Mouse (Mus musculus) c-Kit-positive CD71-negative TER-119-negative erythroid progenitor cells, embryonic 14.5 days (primary cell): Measurements from ENCODE around the gene 1700066M21Rik.
A peak's percentile ranks its signal among the peaks of the same experiment; 100 is the strongest.

Experiments used
- DNase-seq: peaks from one replicate; pipeline ENCODE4 v3.0.0-alpha.2; 2013; ENCODE audit warnings: low read depth

The 1700066M21Rik gene

DNA sequence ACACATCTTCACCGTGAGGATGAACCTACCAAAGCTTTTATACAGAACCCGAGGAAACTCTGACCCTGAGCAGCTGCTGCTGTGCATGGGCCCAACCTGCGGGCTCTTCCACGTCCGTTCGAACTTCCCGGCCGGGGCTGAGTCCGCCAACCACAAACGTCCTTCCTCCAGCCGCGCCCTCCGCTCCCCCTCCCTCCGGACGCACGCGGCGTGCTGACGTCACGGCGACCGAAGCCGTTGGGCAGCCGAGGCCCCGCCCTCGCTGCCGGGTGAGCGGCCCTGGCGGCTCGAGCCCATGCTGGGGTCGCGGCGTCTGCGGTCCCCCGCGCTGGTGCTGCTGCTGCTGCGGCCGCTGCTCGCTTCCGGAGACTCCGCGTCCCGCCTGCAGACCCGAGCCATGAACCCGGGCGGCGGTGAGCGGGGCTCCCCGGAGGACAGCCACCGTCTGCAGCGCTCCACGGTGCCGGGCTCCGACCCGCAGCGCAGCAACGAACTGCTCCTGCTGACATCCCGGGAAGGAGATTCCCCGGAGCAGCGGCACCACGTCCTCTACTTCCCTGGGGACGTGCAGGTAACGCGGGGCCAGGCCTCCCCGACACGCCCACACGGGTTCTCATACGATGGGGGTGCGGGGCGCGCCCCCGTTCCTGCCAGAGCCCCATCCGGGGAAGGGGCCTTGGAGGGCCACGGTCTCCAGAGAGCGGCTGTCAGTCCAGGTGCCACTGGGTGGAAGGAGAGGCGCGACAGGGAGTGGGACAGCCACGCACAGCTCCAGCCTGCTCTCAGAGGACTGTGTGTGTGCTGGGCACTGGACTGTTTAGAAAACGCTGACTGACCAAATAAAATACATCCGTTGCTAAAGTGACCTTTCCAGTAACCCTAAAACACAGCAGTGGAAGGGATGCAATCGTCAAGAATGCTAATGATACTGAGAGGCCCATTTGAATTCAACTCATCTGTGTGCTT, at the start of gene 1700066M21Rik:
Gene 1700066M21Rik (plus strand): TSS at position 245 of the 966 bp plus-strand sequence.
- peak; percentile 78 for DNase-seq

DNA sequence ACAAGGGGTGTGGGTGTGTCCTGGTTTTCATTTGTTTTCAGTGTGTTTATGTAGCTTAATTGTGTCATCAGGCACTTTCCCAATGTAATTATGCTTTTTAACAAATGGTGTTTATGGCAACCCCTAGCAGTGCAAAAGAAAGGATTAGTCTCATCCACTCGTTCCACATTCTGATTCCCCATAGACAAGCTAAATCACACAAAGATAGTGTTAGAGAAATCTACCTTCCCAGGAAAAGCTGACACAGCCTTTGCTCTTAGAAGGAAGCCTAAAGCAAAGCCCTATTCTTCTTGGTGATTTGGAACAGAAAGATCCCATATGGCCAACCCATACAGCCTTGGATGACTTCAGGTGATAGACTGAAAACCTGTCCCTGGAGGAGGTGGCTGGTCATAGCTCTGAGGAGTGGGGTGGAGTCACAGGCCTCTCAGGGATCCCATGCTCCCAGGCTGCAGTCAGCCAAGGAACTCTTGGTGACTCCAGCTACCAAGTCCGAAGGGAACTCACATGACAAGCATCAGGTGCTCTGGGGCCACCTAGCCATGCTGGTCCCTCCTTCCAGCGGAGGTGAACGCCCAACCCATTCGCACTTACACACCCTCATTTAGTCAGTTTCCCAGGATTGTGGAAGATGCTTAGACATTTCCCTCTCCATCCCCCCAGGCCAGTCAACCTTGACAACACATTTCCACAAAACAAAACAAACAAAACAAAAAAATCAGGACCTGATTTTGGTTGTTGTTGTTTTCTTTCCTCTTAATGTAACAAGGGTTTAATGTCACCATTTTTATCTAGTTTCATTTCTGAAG, 47.9 kb upstream of the 1700066M21Rik start:
- DNase-seq, result no peak

DNA sequence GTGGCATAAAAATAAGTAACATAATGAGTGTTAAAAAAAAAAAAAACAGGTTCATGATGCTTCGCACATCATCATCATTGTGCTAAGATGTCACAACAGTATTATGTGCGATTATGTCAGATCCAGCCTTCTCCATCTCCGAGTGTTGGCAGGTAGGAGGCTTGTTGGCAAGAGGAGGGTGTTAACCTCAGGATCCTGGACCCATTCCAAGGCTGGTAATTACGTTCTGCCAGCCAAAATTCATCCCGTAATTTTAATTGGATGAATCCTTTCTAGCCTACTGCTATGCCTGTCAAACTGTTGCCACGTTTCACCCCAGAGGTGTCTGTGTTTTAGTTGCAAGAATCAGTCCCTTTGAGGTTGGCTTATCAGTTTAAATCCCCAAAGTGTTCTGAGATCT, 47.2 kb upstream of the 1700066M21Rik start:
- no peak for DNase-seq

DNA sequence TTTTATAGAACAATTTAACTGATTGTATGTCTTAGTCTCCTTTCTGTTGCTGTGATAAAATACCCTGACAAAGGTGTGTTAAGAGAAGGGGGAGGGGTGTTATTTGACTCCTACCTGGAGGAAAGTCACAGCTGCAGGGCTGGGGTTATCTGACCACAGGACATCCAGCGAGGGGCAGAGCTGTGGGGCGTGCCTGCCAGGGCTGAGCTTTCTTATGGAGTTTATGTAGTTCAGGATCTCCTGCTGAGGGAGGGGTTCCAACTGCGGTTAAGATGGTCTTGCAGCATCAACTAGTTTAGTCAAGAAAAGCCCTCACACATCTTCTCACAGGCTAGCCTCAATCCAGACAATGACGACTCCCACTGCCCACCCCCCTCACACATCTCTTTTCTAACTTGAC, 45.4 kb upstream of the 1700066M21Rik start:
- no peak for DNase-seq

DNA sequence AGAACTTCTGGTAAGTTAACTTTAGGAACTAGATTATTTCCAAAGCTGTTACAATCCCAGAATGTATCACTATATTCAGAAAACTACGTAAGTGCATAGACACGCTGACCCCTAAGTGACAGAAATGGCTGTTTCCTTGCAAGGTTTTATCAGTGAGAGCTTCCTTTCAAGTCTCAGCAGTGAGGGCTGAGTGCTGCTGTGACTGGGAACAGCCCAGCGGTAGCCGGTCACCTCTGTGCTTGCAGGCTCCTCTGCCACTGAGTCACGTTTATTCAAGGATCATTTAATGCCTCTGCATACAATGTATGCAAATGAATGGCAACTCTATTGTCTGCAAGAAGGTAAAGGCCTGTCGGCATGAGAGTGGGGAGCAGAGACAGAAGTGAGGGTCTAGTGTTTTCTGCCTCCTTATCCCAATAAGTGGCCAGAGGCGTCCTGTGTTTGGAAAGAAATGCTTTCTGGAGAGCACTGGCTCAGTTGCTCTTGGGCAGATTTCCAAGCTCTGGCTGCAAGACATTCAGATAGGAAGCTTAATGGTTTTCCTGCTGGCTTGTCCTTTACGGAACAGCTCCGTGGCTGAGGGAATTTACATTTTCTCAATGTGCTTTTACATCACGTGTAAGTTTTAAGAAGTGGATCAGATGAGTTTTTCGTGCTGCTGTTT, 43.7 kb upstream of the 1700066M21Rik start:
- DNase-seq, result no peak

- DNase-seq, result no peak
Measured at GRCm38 (mm10) chr1:57335200-57335599, 42.2 kb upstream of the 1700066M21Rik start.

DNA sequence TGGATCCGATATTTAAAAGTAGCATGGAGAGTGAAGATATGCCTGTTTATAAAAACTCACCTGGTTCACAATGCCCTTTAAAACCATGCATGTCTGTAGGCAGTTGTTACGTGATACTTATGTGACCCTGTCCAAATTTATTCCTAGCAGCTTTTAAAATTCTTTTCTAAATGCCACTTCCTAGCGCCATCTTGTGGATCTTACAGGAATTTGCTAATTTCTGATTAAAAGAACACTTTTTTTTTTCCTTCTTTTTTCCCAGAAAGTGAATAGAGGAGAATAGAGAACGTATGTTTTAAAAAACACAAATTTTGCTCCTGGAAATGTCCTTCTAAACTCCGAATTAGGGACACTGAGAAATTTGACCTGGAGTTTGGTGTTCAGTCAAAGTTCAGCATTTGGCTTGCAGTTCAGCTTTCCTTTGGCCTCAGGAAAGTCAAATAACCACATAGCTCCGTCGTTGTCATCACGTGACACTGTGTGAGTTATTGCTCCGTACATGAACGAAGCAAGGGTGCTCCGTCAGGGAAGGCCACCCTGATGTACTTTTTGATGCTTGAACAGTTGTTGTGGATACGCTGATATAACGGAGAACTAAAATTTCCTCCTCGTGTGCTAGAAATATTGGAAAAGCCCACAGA, 38.1 kb upstream of the 1700066M21Rik start:
- peak; percentile 9 for DNase-seq

DNA sequence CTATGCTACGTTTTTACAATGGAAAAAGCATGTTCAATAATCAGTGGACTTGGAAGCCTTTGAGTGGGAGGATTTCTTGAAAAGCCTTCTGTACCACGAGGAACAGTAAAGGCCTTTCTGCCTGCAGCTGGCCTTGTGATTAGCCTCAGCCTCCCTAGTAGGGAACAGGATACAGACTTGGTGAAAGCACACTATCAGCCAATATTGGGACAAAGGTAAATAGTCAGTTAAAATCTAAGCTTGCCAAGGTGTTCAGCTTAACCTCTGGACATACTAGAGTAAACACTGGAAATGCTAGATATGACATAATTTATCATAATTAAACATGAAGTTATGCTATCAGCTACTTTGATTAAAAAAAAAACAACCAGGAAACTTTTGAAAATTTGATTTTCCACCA, 36.2 kb upstream of the 1700066M21Rik start:
- DNase-seq, result no peak

DNA sequence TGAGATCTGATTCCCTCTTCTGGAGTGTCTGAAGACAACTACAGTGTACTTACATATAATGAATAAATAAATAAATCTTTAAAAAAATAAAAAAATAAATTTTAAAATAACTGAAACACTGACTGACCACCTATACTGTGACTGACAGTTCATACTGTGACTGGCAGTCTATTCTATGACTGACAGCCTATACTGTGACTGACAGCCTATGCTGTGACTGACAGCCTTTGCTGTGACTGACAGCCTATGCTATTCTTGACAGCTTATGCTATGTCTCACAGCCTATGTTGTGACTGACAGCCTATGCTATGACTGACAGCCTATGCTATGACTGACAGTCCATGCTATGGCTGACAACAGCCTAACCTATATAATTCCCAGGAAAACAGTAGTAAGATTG, 29.9 kb upstream of the 1700066M21Rik start:
- no peak for DNase-seq

DNA sequence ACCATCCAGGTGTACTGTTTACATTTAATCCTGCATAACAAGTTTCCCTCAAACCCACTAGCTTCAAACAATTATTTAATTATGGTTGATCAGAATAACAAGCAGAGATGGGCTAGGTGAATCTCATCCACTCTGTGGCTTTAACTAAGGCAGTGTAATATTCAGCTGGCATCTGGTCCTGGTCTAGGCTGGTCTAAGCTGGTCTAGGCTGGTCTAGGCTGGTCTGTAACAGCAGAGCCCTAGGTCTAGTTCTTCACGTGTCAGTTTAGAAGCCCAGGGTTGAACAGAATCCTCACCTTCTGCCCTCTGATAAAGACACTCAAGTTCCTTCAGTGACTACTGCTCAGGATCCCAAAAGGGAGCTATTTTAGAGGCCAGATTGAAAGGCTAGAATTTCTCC, 25.5 kb upstream of the 1700066M21Rik start:
- DNase-seq, result no peak

GRCm38 (mm10) chr1:57358546-57358945, 18.9 kb upstream of the 1700066M21Rik start:
- DNase-seq, result no peak

DNA sequence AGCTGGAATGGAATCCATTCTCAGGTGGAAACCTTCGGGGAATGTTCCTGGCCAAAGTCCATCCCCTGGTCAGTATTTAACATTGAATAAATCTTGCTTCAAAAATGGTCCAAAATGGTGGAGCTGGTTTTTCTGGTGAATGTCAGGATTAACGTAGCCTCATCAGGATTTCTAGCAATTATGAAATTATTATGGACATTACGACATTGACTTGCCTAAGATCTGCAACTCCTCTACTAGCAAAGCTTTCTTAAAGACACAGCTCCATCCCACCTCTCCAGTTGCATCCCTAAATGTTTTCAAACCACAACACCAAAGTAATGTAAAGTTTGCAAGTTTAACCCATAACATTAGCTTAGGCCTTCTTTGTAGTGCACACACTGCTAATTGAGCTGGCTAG, 10.0 kb upstream of the 1700066M21Rik start:
- no peak for DNase-seq

GRCm38 (mm10) chr1:57369111-57369510, 8.3 kb upstream of the 1700066M21Rik start:
- DNase-seq, result no peak

- DNase-seq, result no peak
Measured at GRCm38 (mm10) chr1:57370451-57370850, 7.0 kb upstream of the 1700066M21Rik start.

GRCm38 (mm10) chr1:57375276-57375675, 2.1 kb upstream of the 1700066M21Rik start:
- DNase-seq, result no peak

- DNase-seq, result no peak
Measured at GRCm38 (mm10) chr1:57376806-57377205, 614 bp upstream of the 1700066M21Rik start.

DNA sequence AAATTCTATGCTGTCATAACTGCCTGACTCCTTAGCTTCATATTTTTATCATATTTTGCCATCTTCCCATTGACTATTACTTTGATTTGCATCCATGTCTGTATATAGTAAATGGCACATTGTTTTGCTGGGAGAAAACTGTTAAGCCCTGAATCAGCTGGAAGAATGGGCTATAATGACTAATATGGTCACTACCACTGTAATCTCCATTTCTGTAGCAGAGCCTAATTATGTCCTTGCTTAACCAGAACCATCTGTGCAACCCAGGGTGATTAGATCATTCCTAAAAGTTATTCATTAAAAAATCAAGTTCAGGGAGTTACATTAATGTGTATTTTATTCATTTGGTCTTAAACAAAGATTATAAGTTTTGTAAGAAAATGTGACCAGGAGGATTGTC, 9.1 kb downstream of the 1700066M21Rik start:
- DNase-seq, result no peak

DNA sequence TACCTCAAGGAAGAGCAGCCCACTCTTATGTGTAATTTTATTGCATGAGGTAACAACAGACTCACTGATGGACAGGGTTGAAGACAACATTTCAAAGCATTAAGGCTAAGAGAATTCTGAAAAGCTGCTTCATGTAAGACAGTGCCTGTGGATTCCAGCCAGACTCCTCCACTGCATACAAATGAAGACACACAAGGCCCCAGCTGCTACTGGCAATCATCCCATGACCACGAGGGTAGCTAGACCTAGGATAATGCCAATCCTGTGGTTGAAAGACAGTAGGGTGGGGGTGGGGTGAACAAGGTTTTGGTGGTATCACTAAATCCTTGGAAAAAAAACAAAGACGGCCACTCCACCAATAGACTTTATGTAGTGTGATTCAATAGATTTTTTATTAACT, 10.5 kb downstream of the 1700066M21Rik start:
- DNase-seq, result no peak

DNA sequence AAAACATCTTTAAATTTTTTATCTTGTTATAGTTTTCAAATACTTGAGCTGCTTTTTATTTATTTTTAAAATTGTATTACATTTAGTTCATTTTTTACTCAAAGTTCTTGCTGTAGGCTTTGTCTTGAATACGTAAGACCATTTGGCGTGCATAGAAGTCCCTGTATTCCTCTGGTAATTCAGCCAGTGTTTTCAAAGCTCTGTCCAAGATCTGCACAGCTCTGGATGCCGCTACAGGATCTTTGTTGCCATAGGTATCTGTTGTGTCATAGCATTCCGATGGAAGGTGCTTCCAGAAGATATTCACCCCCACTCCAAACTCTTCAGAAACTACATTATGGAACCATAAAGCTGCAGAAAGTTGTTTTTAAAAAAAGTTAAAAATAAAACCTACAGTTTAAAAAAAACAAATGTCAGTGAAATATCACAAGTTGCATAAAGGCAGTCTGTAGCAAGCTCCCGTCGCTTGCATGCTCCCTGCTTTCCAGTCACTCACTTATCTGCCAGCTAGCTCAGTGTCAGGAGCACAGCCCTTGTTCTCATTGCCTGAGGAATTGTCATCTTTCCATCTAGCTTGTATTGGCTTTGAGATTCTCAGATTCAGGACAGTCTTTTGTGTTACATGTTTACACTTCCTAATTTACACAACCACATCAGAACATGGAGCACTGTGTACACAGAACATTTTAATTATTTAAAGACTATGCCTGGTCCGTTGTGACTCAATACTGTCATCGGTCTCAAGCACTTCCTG, 11.2 kb downstream of the 1700066M21Rik start:
- DNase-seq, result no peak

- no peak for DNase-seq
Measured at GRCm38 (mm10) chr1:57390993-57391790, 13.8 kb downstream of the 1700066M21Rik start.
